Comparison of ENCODE assay signal across 9 mouse cellular contexts in the genomic region with DNA sequence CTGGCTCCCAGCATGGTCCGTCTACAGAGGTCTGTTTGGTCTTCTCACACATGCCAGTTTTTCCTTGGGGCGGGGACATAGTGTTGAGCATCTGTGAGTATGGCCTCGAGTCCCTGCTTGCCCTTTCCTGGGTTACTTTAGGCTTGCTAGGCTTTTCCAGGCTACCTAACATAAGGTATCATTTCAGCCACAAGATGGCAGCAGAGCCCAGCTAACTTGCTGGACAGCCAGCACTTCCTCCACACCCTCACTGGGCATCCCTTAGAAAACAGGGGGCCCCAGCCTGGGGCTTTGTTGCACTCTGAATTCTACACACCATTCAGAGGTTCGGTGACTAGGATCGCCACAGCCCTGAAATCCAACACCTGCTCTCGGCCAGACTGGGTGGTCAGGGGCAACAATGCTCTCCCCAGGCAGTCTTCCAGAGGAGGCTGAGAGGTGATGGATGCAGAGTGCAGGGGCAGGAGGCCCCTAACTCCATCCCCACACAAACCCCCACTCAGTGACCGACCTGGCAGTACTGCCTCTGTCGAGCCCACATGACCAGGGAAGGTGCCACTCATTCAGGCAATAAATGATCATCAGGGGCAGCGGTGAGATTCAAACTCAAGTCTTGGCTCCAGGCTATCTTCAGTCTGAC. TPM values are rescaled to one million over a fixed set of nuclear protein-coding genes. Genes with fewer than 3 reads are reported as not detected.
DNase-seq lines count a peak whose midpoint lies in the region; ATAC-seq and TF ChIP-seq lines count a peak whose summit lies in the region.
"Had no signal": no experiment of that assay in that cellular context is flagged by ENCODE, and none has a peak within 500 bp of the region (broad histone marks: within the 10 kb centered on the region; RNA-seq: fewer than 3 reads in every experiment).

No protein-coding gene starts in this region.

- H3K36me3 ChIP-seq in liver, embryonic 16.5 days (ENCODE audit: control insufficient read depth, insufficient read depth) = no peaks in the 10 kb centered on the region
- no peaks in the 10 kb centered on the region for H3K36me3 ChIP-seq in neural tube, embryonic 14.5 days (ENCODE audit: control insufficient read depth, insufficient read depth, low read length)
- no peaks in the 10 kb centered on the region for H3K36me3 ChIP-seq in thymus, adult 2 months (ENCODE audit: control insufficient read depth, insufficient read depth, low read length)

- peak; percentile 87 for DNase-seq in CD4-positive, CD25-positive, alpha-beta regulatory T cell, adult 2 months (ENCODE audit: low read depth, low spot score)
- DNase-seq in heart, postnatal 10 days = peak; percentile 84 to 93
- peak; percentile 82 to 93 for DNase-seq in kidney, postnatal 36 days
- peak; percentile 77 for DNase-seq in thymus, adult 2 months

- H3K4me3 ChIP-seq in bone marrow, adult 2 months (replicated peaks; ENCODE audit: control insufficient read depth, low read depth, low read length) = no peak overlapping the region
- H3K4me3 ChIP-seq in embryonic fibroblast, embryonic 13.5 days (ENCODE audit: insufficient read depth, low read length) = no peak overlapping the region
- H3K4me3 ChIP-seq in liver, embryonic 16.5 days (ENCODE audit: low read depth, low read length) = no peak overlapping the region
- H3K4me3 ChIP-seq in neural tube, embryonic 14.5 days (ENCODE audit: low read depth, low read length) = no peak overlapping the region
- H3K4me3 ChIP-seq in thymus, adult 2 months (ENCODE audit: control insufficient read depth, insufficient read depth, low read length) = no peak overlapping the region
- H3K4me3 ChIP-seq: erythroblast, embryonic 14.5 days had no signal

- no peaks in the 10 kb centered on the region for H3K9me3 ChIP-seq in liver, embryonic 16.5 days (replicated peaks; ENCODE audit: control insufficient read depth, low read length)
- no peaks in the 10 kb centered on the region for H3K9me3 ChIP-seq in neural tube, embryonic 14.5 days (ENCODE audit: control insufficient read depth, low read length)

- peak; percentile 47; the same call in 1 of the 2 replicates for ATAC-seq in liver, embryonic 16.5 days (ENCODE audit: low read depth)
- peak; percentile 74 for ATAC-seq in neural tube, embryonic 14.5 days (ENCODE audit: low read depth)

- H3K4me2 ChIP-seq in liver, embryonic 16.5 days (ENCODE audit: low read depth, low read length) = no peak overlapping the region
- H3K4me2 ChIP-seq in neural tube, embryonic 14.5 days (ENCODE audit: low read depth, low read length) = no peak overlapping the region

- peak; percentile 87 for TF ChIP-seq CTCF in bone marrow, adult 2 months (IDR thresholded peaks at IDR 0.05; ENCODE audit: control insufficient read depth, insufficient read depth, low read length)
- peak; percentile 64; the same call in 1 of the 2 replicates for TF ChIP-seq CTCF in embryonic fibroblast, embryonic 13.5 days (IDR thresholded peaks at IDR 0.05; ENCODE audit: borderline replicate concordance, insufficient read depth, low read length)
- peak; percentile 73; the same call in 1 of the 2 replicates for TF ChIP-seq CTCF in thymus, adult 2 months (IDR thresholded peaks at IDR 0.05; ENCODE audit: borderline replicate concordance, control insufficient read depth, extremely low read depth, insufficient read depth, low read length, poor library complexity)

- intact Hi-C loops in heart, postnatal 10 days (cut with DNase I) = loop anchor here (1.0 to 5.0 kb wide), 7 partner anchors 65 to 1075 kb away; a partner anchor contains a TSS

- H3K27ac ChIP-seq in bone marrow, adult 2 months (ENCODE audit: control insufficient read depth, insufficient read depth, low read depth, low read length, poor library complexity) = no peak overlapping the region
- H3K27ac ChIP-seq in embryonic fibroblast, embryonic 13.5 days (ENCODE audit: insufficient read depth, low read length) = no peak overlapping the region
- H3K27ac ChIP-seq in liver, embryonic 16.5 days (ENCODE audit: low read length) = no peak overlapping the region
- H3K27ac ChIP-seq in neural tube, embryonic 14.5 days (ENCODE audit: low read depth, low read length) = no peak overlapping the region
- H3K27ac ChIP-seq in thymus, adult 2 months (ENCODE audit: control insufficient read depth, insufficient read depth, low read length) = no peak overlapping the region

- no peak for TF ChIP-seq POLR2A in bone marrow, adult 2 months (IDR thresholded peaks at IDR 0.05; ENCODE audit: borderline replicate concordance, control insufficient read depth, low read depth, low read length)
- no peak for TF ChIP-seq POLR2A in embryonic fibroblast, embryonic 13.5 days (IDR thresholded peaks at IDR 0.05; ENCODE audit: low read depth, low read length)
- TF ChIP-seq POLR2A in thymus, adult 2 months (IDR thresholded peaks at IDR 0.05; ENCODE audit: control insufficient read depth, extremely low read depth, insufficient read depth, low read length, poor library complexity) = no peak

- no peaks in the 10 kb centered on the region for H3K4me1 ChIP-seq in bone marrow, adult 2 months (ENCODE audit: control insufficient read depth, insufficient read depth, low read length)
- H3K4me1 ChIP-seq in embryonic fibroblast, embryonic 13.5 days (ENCODE audit: control insufficient read depth, insufficient read depth, low read length) = no peaks in the 10 kb centered on the region
- H3K4me1 ChIP-seq in liver, embryonic 16.5 days (ENCODE audit: control insufficient read depth, low read depth, low read length) = no peaks in the 10 kb centered on the region
- H3K4me1 ChIP-seq in neural tube, embryonic 14.5 days (ENCODE audit: control insufficient read depth, insufficient read depth, low read length) = 0 out of 2 replicates have a peak, but pooled peaks cover 3% of the 10 kb centered on the region
- no peaks in the 10 kb centered on the region for H3K4me1 ChIP-seq in thymus, adult 2 months (replicated peaks; ENCODE audit: control insufficient read depth, insufficient read depth, low read length)

- 32% methylated on average over 9 of the region's 9 CpGs for WGBS in bone marrow, adult 2 months
- 18% methylated on average over 9 of the region's 9 CpGs for WGBS in liver, embryonic 16.5 days (ENCODE audit: insufficient replicate concordance)
- WGBS in neural tube, embryonic 14.5 days = 17% methylated on average over 9 of the region's 9 CpGs
- WGBS in thymus, adult 2 months = 40% methylated on average over 9 of the region's 9 CpGs

- H3K27me3 ChIP-seq in liver, embryonic 16.5 days (ENCODE audit: control insufficient read depth, insufficient read depth, low read depth, low read length) = no peaks in the 10 kb centered on the region
- no peaks in the 10 kb centered on the region for H3K27me3 ChIP-seq in neural tube, embryonic 14.5 days (ENCODE audit: control insufficient read depth, insufficient read depth, low read length)
- no peaks in the 10 kb centered on the region for H3K27me3 ChIP-seq in thymus, adult 2 months (ENCODE audit: control insufficient read depth, insufficient read depth, low read length)

- no peak overlapping the region for H3K9ac ChIP-seq in liver, embryonic 16.5 days (ENCODE audit: low read depth, low read length)
- no peak overlapping the region for H3K9ac ChIP-seq in neural tube, embryonic 14.5 days (replicated peaks; ENCODE audit: low read depth, low read length)

RNA-seq across cellular contexts. Expression of a gene that starts 14.3 kb away (rescaled TPM):
- 34.5 and 61.0 TPM in 2 replicates for polyA plus RNA-seq in bone marrow, adult 2 months (2011; ENCODE audit: insufficient read depth, insufficient read length, low replicate concordance, missing spikeins)
- 4.0 and 6.7 TPM in 2 replicates for polyA plus RNA-seq in embryonic fibroblast, embryonic 13.5 days (2011; ENCODE audit: insufficient read length, low read depth, missing spikeins)
- 1 to 10 TPM; 5.4 to 6.1 TPM for total RNA-seq in heart, postnatal 10 days (2021)
- 5.1 and 6.1 TPM in 2 replicates for polyA plus RNA-seq in liver, embryonic 16.5 days (2015; fragmentation: Nextera tagmentation; extraction: Ambion mirVana)
- polyA plus RNA-seq in neural tube, embryonic 14.5 days (2014; fragmentation: Nextera tagmentation; extraction: Ambion mirVana) = 2.5 and 3.8 TPM in 2 replicates
- 76.6 and 92.4 TPM in 2 replicates for polyA plus RNA-seq in thymus, adult 2 months (2012; rRNA removed)

RNA-seq across cellular contexts. Expression of a gene that starts 55.2 kb away (rescaled TPM):
- polyA plus RNA-seq in bone marrow, adult 2 months (2011; ENCODE audit: insufficient read depth, insufficient read length, low replicate concordance, missing spikeins) = not detected in 2 replicates
- polyA plus RNA-seq in embryonic fibroblast, embryonic 13.5 days (2011; ENCODE audit: insufficient read length, low read depth, missing spikeins) = not detected in 2 replicates
- total RNA-seq in heart, postnatal 10 days (2021) = not detected
- not detected in 2 replicates for polyA plus RNA-seq in liver, embryonic 16.5 days (2015; fragmentation: Nextera tagmentation; extraction: Ambion mirVana)
- not detected in 2 replicates for polyA plus RNA-seq in neural tube, embryonic 14.5 days (2014; fragmentation: Nextera tagmentation; extraction: Ambion mirVana)
- polyA plus RNA-seq in thymus, adult 2 months (2012; rRNA removed) = 0.31 and 0.38 TPM in 2 replicates
- polyA plus RNA-seq: erythroblast, embryonic 14.5 days had no signal
